Mouse (Mus musculus) inflammation-experienced regulatory T-cells (primary cell): ENCODE data around the gene Slc16a2. TPM values are rescaled to one million over a fixed set of nuclear protein-coding genes. Genes with fewer than 3 reads are reported as not detected.

Source experiments
- polyA plus RNA-seq, 2 experiments: library from polyadenylated mRNA; unstranded; fragments of 100-300 nt; shearing (Covaris generic); gene quantifications; one replicate each; pipeline ENCODE4 v1.2.1; 2017

Slc16a2 gene
- under 1 TPM in 1 of 2 experiments, not detected in 1; 0.22 TPM for polyA plus RNA-seq

GRCm38 (mm10) chrX:103821832-103822196 is at the start of gene Slc16a2:
TSS of gene Slc16a2 (minus strand) at chrX:103821983.

Other genes with a start within 250 kb of the Slc16a2 start
- gene Zcchc13, start 191.4 kb downstream of the Slc16a2 start, polyA plus RNA-seq: not detected
- 10 to 100 TPM; 26.2 to 31.5 TPM for gene Rlim, start 159.3 kb upstream of the Slc16a2 start, polyA plus RNA-seq